Mouse (Mus musculus): ENCODE measurements around the gene Gm18596. TPM values are rescaled to one million over a fixed set of nuclear protein-coding genes. Genes with fewer than 3 reads are reported as not detected.
A peak's percentile ranks its signal among the peaks of the same experiment; 100 is the strongest.
"Not testable (repeated sequence)": the region's sequence is repeated elsewhere in the genome, so short reads cannot be mapped to it uniquely, and the experiment has no call there.

The Gm18596 gene
- not detected for total RNA-seq (2021)

DNA sequence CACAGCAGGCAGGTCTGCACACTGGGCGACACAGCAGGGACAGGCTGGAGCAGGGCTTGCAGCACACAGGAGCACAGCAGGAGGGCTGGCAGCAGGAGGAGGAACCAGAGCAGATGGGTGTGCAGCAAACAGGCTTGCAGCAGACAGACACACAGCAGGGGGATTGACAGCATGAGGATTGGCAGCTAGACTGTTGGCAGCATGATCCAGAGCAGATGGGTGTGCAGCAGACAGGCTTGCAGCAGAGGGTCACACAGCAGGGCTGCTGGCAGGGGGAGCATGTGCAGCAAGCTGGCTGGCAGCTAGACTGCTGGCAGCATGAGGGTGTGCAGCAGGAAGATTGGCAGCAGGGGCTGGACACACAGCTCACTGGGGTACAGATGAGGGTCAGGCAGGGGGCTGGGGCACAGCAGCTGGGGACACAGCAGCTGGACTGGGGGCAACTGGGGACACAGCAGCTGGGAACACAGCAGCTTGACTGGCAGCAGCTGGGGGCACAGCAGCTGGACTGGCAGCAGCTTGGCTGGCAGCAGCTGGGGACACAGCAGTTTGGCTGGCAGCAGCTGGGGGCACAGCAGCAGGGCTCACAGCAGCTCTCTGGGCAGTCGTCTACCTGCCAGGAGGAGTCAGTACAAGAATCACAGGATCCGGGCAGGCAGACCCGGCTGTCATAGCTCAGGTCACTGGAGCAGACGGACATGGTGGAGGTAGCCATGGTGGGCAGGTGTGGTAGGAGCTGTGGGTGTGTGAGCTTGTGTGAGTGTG lies at the start of gene Gm18596:
TSS of gene Gm18596 (minus strand) at position 715 of the 765 bp plus-strand sequence.
- peak in 1 of 2 experiments; percentile 12 for DNase-seq

DNA sequence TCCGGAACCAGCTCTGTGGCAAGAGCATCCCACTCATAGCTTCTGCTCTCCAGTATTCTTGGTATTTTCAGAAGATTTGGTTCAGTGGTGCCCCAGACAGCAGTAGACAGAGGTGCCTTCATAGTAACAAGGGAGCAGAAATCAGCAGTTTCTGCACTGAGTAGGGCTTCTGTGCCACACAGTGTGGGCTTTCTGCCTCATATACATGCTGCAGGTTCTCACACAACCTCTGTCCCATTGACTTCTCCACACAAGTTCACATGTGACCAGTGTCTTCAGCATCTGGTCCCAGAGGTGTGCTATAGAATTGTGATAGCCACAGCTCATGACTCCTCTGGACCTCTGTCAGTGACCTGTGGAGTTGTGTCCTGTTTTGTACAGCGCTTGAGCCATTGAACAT lies 46.2 kb upstream of the Gm18596 start:
- no peak for DNase-seq

DNA sequence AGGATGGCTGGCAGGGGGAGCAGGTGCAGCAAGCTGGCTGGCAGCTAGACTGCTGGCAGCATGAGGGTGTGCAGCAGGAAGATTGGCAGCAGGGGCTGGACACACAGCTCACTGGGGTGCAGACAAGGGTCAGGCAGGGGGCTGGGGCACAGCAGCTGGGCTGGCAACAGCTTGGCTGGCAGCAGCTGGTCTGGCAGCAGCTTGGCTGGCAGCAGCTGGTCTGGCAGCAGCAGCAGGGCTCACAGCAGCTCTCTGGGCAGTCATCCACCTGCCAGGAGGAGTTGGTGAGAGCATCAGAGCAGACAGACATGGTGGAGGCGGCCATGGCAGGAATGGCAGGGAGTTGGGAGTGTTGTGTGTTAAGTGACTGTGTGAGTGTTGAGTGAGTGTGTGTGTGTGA lies 45.4 kb upstream of the Gm18596 start, which contains the start of gene Gm7137:
TSS of gene Gm7137 (minus strand) at position 325 of the 400 bp plus-strand sequence.
- not testable (repeated sequence) for DNase-seq

DNA sequence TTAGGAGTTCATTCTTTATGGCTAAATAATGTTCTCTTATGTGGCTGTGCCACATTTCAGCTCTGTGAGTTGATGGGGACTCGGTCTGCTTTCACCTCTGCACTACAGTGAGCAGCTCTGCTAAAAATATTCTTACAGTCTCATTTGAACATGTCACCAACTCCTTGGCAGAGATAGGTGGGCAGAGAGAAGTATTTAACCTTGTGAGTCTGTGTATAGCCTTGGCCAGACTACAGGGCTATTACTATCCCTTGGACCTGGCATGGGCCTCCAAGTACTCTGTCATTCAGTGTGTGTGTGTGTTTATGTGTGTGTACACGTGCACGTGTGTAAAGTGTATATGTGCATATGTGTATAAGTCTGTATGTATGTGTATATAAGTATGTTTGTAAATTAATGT lies 41.0 kb upstream of the Gm18596 start:
- DNase-seq, result not testable (repeated sequence)

DNA sequence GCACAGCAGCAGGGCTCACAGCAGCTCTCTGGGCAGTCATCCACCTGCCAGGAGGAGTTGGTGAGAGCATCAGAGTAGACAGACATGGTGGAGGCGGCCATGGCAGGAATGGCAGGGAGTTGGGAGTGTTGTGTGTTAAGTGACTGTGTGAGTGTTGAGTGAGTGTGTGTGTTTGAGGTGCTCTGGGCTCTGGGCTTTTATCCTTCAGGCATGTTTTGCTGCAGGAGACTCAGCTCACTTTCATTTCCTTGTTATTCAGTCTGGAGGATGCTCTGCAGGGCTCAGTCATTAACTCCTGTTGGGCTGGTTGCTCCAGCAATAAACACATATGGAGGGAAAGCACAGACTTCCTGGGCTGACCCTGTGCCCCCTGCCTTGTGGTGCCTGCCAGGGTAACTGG lies 40.0 kb upstream of the Gm18596 start, which contains the start of gene Gm3250:
TSS of gene Gm3250 (minus strand) at position 101 of the 400 bp plus-strand sequence.
- not testable (repeated sequence) for DNase-seq

DNA sequence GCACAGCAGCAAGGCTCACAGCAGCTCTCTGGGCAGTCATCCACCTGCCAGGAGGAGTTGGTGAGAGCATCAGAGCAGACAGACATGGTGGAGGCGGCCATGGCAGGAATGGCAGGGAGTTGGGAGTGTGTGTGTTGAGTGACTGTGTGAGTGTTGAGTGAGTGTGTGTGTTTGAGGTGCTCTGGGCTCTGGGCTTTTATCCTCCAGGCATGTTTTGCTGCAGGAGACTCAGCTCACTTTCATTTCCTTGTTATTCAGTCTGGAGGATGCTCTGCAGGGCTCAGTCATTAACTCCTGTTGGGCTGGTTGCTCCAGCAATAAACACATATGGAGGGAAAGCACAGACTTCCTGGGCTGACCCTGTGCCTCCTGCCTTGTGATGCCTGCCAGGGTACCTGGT lies 34.4 kb upstream of the Gm18596 start, which contains the start of gene Gm7138:
TSS of gene Gm7138 (minus strand) at position 101 of the 400 bp plus-strand sequence.
- DNase-seq, result not testable (repeated sequence)

DNA sequence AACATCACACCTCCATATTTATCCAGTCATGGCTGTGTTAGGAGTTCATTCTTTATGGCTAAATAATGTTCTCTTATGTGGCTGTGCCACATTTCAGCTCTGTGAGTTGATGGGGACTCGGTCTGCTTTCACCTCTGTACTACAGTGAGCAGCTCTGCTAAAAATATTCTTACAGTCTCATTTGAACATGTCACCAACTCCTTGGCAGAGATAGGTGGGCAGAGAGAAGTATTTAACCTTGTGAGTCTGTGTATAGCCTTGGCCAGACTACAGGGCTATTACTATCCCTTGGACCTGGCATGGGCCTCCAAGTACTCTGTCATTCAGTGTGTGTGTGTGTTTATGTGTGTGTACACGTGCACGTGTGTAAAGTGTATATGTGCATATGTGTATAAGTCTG lies 29.7 kb upstream of the Gm18596 start:
- DNase-seq, result not testable (repeated sequence)

DNA sequence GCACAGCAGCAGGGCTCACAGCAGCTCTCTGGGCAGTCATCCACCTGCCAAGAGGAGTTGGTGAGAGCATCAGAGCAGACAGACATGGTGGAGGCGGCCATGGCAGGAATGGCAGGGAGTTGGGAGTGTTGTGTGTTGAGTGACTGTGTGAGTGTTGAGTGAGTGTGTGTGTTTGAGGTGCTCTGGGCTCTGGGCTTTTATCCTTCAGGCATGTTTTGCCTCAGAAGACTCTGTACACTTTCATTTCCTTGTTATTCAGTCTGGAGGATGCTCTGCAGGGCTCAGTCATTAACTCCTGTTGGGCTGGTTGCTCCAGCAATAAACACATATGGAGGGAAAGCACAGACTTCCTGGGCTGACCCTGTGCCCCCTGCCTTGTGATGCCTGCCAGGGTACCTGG lies 28.8 kb upstream of the Gm18596 start, which contains the start of gene Gm3238:
TSS of gene Gm3238 (minus strand) at position 101 of the 400 bp plus-strand sequence.
- not testable (repeated sequence) for DNase-seq

DNA sequence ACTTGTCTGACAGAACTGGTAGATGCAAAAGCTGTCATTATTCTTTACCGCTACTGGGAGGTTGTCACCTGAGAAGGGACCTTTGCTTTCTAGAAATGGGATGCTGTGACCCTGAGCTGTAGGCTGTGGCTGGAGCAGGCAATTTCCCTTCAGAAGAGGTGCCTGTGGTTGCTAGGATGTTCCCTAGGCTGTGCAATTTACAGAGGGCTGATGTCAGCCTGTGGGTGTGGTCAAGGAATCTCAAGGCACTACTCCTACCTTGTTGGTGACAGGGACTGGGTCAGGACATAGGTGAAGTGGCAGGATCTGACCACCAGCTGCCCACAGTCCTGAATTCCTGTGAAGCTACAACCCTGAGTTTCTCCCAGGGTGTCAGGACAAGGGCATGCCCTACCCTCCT lies 27.3 kb upstream of the Gm18596 start:
- DNase-seq, result no peak

DNA sequence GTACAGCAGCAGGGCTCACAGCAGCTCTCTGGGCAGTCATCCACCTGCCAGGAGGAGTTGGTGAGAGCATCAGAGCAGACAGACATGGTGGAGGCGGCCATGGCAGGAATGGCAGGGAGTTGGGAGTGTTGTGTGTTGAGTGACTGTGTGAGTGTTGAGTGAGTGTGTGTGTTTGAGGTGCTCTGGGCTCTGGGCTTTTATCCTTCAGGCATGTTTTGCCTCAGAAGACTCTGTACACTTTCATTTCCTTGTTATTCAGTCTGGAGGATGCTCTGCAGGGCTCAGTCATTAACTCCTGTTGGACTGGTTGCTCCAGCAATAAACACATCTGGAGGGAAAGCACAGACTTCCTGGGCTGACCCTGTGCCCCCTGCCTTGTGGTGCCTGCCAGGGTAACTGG lies 17.1 kb upstream of the Gm18596 start, which contains the start of gene Gm3233:
TSS of gene Gm3233 (minus strand) at position 101 of the 400 bp plus-strand sequence.
- DNase-seq, result not testable (repeated sequence)

DNA sequence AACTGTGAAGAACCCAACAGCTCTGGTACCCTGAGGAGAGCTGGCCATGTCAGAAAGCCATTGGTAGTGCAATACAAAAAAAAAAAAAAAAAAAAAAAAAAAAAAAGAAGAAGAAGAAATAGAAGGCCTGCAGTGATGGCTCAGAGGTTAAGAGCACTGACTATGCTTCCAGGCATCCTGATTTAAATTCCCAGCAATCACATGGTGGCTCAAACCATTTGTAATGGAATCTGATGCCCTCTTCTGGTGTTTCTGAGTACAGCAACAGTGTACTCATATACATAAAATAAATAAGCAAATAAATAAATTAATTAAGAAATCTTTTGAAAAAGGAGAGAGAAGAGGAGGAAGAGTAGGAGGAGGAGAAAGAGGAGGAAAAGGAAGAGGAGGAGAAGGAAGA lies 11.0 kb upstream of the Gm18596 start:
- no peak for DNase-seq

DNA sequence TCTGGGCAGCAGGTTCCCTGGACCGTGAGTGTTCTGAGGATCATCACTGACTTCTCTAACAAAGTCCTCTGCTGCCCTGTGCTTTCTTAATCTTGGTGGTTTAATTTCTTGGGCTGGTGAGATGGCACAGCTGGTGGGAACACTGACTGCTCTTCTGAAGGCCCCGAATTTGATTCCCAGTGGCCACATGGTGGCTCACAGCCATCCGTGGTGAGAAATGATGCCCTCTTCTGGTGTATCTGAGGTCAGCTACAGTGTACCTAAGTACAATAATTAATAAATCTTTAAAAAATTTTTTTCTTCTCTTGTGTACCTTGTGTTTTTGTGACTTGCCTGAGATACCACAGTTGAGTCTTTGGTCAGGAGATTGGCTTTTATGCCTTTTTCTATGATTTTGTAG lies 9.9 kb upstream of the Gm18596 start:
- not testable (repeated sequence) for DNase-seq

DNA sequence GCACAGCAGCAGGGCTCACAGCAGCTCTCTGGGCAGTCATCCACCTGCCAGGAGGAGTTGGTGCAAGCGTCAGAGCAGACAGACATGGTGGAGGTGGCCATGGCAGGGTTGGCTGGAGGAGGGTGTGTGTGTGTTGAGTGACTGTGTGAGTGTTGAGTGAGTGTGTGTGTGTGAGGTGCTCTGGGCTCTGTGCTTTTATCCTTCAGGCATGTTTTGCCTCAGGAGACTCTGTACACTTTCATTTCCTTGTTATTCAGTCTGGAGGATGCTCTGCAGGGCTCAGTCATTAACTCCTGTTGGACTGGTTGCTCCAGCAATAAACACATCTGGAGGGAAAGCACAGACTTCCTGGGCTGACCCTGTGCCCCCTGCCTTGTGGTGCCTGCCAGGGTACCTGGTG lies 8.8 kb upstream of the Gm18596 start, which contains the start of gene Gm9736:
TSS of gene Gm9736 (minus strand) at position 101 of the 400 bp plus-strand sequence.
- not testable (repeated sequence) for DNase-seq

DNA sequence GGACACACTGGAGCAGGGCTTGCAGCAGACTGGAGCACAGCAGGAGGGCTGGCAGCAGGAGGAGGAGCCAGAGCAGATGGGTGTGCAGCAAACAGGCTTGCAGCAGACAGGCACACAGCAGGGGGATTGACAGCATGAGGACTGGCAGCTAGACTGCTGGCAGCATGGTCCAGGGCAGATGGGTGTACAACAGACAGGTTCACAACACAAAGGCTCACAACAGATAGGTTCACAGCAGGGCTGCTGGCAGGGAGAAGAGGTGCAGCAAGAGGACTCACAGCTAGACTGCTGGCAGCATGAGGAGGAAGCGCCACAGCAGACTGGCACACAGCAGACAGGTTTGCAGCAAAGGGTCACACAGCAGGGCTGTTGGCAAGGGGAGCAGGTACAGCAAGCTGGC lies 8.2 kb upstream of the Gm18596 start:
- DNase-seq, result not testable (repeated sequence)

DNA sequence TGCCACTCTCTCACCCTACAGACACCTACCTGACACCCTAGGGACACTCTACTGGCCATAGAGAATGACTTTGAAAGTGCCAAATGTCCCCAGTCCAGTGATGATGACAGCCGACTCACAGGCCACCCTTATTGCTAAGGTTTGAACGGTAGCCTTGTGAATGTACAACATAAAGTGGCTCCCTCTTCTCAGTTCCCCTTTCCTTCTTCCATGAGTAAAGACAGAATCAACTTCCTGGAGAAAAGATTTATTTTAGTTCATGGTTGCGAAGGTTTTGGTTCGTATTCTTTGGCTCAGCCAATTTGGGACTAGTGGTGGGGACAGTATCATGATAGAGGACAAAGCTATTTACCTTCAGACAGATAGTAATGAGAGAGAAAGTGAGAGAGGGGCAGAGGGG lies 3.5 kb downstream of the Gm18596 start:
- DNase-seq, result no peak

DNA sequence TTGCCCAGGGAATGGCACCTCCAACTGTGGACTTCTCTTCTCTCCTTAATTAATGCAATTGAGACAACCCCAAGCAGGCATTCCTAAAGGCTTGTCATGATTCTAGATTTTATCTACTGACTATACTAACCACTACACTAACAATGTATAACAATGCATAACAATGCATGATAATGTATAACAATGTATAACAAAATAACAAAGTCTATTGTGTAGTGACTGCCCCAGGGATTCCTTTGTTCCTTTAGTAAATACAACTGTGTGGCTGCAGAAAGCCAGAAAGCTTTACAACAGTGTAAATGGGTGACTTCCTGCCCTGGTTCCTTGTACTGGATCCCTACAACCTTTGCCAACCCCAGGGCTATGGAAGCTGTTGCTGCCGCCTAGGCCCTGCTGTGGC lies 6.5 kb downstream of the Gm18596 start:
- no peak for DNase-seq

DNA sequence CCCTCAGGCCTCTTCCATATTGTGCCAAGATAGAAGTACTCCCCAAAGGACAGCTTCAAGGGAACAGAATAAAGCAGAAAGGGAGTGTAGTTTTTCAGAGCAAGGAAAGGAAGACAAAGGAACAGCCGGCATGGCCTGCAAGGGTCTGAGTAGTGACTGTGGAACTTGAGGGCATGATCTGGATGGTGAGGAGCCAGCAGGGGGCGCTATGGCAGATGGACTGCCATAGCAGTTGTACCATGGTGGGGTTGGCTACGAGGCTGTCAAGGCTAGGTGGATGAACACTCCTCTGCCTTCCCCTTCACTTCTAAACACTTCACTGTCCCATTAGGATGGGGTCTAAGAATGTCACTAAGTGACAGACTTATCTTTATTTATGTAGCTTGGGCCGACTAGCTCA lies 13.2 kb downstream of the Gm18596 start:
- no peak for DNase-seq

DNA sequence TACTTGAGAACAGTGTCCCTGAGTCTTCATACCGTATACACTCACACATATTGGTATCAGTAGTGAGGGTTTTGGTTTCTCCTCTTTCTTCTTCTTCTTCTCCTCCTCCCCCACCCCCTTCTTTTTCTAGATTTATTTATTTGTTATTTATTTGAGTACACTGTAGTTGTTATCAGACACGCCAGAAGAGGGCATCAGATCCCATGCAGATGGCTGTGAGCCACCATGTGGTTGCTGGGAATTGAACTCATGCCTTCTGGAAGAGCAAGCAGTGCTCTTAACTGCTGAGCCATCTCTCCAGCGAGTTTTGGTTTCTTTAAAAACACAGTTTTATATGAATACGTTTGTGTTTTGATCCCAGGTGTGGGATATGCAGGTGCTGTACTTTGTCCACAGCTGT lies 14.2 kb downstream of the Gm18596 start:
- no peak for DNase-seq

DNA sequence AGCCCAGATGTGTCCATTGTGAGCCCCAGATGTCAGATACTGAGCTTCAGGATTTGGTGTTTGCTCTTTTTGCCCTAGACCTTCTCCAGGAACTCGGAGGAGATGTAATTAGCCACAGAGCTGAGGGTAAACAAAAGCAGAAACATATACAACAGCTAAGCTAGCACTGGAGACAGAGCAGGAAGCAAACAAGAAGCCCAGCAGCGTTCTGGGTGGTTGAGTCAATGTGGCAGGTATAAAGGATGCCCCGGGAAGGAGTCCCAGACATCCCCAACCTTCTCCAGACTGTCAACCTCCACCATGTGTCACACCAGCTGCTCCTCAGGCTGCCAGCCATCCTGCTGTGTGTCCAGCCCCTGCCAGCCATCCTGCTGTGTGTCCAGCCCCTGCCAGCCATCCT lies 16.3 kb downstream of the Gm18596 start, which contains the start of gene Gm10100:
TSS of gene Gm10100 (plus strand) at position 301 of the 400 bp plus-strand sequence.
- DNase-seq, result no peak

DNA sequence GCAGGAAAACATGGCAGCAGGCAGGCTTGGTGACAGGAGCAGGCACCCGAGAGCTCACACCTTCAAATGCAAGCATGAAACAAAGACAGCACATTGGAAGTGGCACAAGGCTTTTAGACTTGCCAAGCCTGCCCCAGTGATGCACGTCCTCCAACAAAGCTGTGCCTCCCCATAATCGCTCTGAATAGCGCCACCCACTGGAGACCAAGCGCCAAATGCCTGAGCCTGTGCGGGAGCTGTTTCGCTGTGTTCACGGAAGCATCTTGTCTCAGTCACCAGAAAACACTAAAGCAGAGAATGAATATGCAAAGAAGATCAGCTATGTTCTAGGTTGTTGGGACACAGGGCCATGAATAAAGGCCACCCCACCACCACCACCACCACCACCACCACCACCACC lies 17.6 kb downstream of the Gm18596 start:
- no peak for DNase-seq

DNA sequence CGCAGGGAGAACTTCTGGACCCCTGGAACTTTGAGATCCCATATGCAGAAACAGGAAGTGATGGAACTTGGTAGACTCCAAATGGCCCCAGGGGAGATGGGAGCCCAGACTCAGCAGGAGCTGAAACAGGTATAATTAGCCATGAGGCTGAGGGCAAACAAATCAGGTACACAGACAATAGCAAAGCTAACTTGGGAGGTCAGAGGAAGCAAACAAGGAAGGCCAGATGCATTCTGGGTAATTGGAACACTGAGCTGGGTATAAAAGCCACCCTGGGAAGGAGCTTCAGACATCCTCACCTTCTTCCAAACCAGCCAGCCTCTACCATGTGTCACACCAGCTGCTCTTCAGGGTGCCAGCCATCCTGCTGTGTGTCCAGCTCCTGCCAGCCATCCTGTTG lies 22.1 kb downstream of the Gm18596 start, which contains the start of gene Krtap12-1:
TSS of gene Krtap12-1 (plus strand) at position 301 of the 400 bp plus-strand sequence.
- not testable (repeated sequence) for DNase-seq

DNA sequence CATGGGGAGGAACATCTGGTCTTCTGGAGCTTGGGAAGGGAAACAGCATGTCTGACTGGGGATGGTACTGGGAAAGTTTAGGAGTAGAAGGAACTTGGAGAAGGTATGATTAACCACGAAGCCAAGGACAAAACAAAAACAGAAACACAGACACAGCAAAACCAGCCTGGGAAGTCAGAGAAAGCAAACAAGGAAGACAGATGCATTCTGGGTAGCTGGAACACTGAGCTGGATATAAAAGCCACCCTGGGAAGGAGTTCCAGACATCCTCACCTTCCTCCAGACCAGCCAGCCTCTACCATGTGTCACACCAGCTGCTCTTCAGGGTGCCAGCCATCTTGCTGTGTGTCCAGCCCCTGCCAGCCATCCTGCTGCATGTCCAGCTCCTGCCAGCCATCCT lies 26.9 kb downstream of the Gm18596 start, which contains the start of gene Gm10142:
TSS of gene Gm10142 (plus strand) at position 301 of the 400 bp plus-strand sequence.
- DNase-seq, result no peak

DNA sequence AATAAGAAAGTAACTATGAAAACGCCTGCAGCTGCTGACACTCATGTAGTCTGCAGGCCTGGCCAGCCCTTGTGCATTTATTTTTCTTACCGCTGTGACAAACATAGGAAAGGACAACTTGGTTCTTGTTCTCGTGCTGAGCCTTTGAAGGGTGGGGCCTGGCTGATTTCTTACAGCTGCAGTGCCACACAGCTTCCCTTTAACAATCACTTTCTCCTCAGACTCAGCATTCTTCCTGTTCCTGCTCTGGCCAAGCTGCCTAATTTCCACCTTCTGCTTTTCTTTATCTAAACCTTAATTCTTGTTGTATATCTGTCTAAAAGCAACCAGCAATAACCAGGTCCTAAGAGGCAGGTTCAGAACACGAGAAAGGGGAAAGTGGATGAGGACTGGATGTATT lies 28.7 kb downstream of the Gm18596 start:
- DNase-seq, result no peak

DNA sequence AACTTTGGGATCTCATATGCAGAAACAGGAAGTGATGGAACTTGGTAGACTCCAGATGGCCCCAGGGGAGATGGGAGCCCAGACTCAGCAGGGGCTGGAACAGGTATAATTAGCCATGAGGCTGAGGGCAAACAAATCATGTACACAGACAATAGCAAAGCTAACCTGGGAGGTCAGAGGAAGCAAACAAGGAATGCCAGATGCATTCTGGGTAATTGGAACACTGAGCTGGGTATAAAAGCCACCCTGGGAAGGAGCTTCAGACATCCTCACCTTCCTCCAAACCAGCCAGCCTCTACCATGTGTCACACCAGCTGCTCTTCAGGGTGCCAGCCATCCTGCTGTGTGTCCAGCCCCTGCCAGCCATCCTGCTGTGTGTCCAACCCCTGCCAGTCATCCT lies 31.3 kb downstream of the Gm18596 start, which contains the start of gene Gm10024:
TSS of gene Gm10024 (plus strand) at position 301 of the 400 bp plus-strand sequence.
- not testable (repeated sequence) for DNase-seq

Data from layer of hippocampus, postnatal 36 days (tissue).